Mouse (Mus musculus) adrenal gland, adult 2 months (tissue): ENCODE data around the gene Lrrc17. TPM values are rescaled to one million over a fixed set of nuclear protein-coding genes. Genes with fewer than 3 reads are reported as not detected.
"Not testable (repeated sequence)": the region's sequence is repeated elsewhere in the genome, so short reads cannot be mapped to it uniquely, and the experiment has no call there.

Experiments
- DNase-seq: peaks from one replicate; pipeline ENCODE4 v3.0.0; 2021
- polyA plus RNA-seq: library from polyadenylated mRNA; depleted of rRNA; stranded (reverse); fragments of >200 nt; gene quantifications from 2 replicates; pipeline ENCODE4 v1.2.3, GENCODE M21; 2012; rRNA removed
- total RNA-seq, 2 experiments: library from RNA; stranded (reverse); gene quantifications; 2 replicates each; pipeline ENCODE4 v1.2.3; 2021

The Lrrc17 gene
- total and polyA plus RNA-seq, 3 experiments: 0.65 to 3.1 (median 2.3) TPM

- DNase-seq: peak; percentile 61
Observed at GRCm38 (mm10) chr5:21608311-21609304, 65.2 kb downstream of the Lrrc17 start.

GRCm38 (mm10) chr5:21610996-21611395 lies 67.6 kb downstream of the Lrrc17 start:
- DNase-seq: no peak

- not testable (repeated sequence) for DNase-seq
Observed at GRCm38 (mm10) chr5:21614299-21614698, 70.9 kb downstream of the Lrrc17 start.

- no peak for DNase-seq
Observed at GRCm38 (mm10) chr5:21616450-21617009, 73.2 kb downstream of the Lrrc17 start.

Other genes starting within 250 kb of the Lrrc17 start
- gene Fgl2, start 170.9 kb upstream of the Lrrc17 start, total RNA-seq: 10 to 100 TPM in 1 of 2 experiments, 1 to 10 TPM in 1; 5.3 to 10.1 TPM
- gene Fgl2, start 170.9 kb upstream of the Lrrc17 start, polyA plus RNA-seq: 4.8 and 5.6 TPM in 2 replicates
- gene Ccdc146, start 118.9 kb upstream of the Lrrc17 start, total RNA-seq: under 1 TPM; 0.14 TPM
- gene Ccdc146, start 118.9 kb upstream of the Lrrc17 start, polyA plus RNA-seq: 0.18 TPM in 1 of 2 replicates, not detected in the other
- gene Fam185a, start 118.6 kb upstream of the Lrrc17 start, total RNA-seq: 10 to 100 TPM; 11.2 to 15.1 TPM
- 5.7 and 7.9 TPM in 2 replicates for gene Fam185a, start 118.6 kb upstream of the Lrrc17 start, polyA plus RNA-seq
- gene Fbxl13, start 102.1 kb downstream of the Lrrc17 start, total RNA-seq: under 1 TPM in 1 of 2 experiments, not detected in 1; 0.20 TPM
- gene Fbxl13, start 102.1 kb downstream of the Lrrc17 start, polyA plus RNA-seq: 0.03 and 0.06 TPM in 2 replicates
- 10 to 100 TPM; 17.9 to 18.0 TPM for gene Armc10, start 102.3 kb downstream of the Lrrc17 start, total RNA-seq
- gene Armc10, start 102.3 kb downstream of the Lrrc17 start, polyA plus RNA-seq: 355 and 410 TPM in 2 replicates
- gene Napepld, start 157.8 kb downstream of the Lrrc17 start, total RNA-seq: 10 to 100 TPM; 21.2 to 54.5 TPM
- 13.2 and 21.6 TPM in 2 replicates for gene Napepld, start 157.8 kb downstream of the Lrrc17 start, polyA plus RNA-seq
- 100 to 1,000 TPM; 273 to 311 TPM for gene Pmpcb, start 193.6 kb downstream of the Lrrc17 start, total RNA-seq
- gene Pmpcb, start 193.6 kb downstream of the Lrrc17 start, polyA plus RNA-seq: 27.1 and 35.1 TPM in 2 replicates
- 10 to 100 TPM; 27.6 to 33.5 TPM for gene Dnajc2, start 241.7 kb downstream of the Lrrc17 start, total RNA-seq
- 36.7 and 42.7 TPM in 2 replicates for gene Dnajc2, start 241.7 kb downstream of the Lrrc17 start, polyA plus RNA-seq
- gene Psmc2, start 241.7 kb downstream of the Lrrc17 start, total RNA-seq: 100 to 1,000 TPM; 136 to 146 TPM
- 7.7 and 8.2 TPM in 2 replicates for gene Psmc2, start 241.7 kb downstream of the Lrrc17 start, polyA plus RNA-seq